Mouse (Mus musculus) bone marrow, adult 2 months (tissue): Measurements from ENCODE around the gene Tnnt1.

ENCODE experiments used
- CTCF ChIP-seq: fragments of 200-500 bp; IDR thresholded peaks from 2 replicates; pipeline ENCODE4 v1.5.1; 2011; ENCODE audit warnings: low read length, control low read depth; ENCODE audit not compliant: control insufficient read depth, insufficient read depth
- POLR2A ChIP-seq: fragments of 200-500 bp; IDR thresholded peaks from 2 replicates; pipeline ENCODE4 v1.6.1; 2011; ENCODE audit warnings: low read depth, mild to moderate bottlenecking, control low read depth, low read length, borderline replicate concordance; ENCODE audit not compliant: control insufficient read depth

- no peak for TF ChIP-seq CTCF
- TF ChIP-seq POLR2A, result no peak
Observed at GRCm38 (mm10) chr7:4498251-4498650, 17.9 kb downstream of the Tnnt1 start.
